Mouse (Mus musculus): ENCODE data around the gene Kynu. TPM values are rescaled to one million over a fixed set of nuclear protein-coding genes. Genes with fewer than 3 reads are reported as not detected.

Kynu gene
- polyA plus RNA-seq, 1 experiment from 2014 or later: 20.0 TPM

DNA sequence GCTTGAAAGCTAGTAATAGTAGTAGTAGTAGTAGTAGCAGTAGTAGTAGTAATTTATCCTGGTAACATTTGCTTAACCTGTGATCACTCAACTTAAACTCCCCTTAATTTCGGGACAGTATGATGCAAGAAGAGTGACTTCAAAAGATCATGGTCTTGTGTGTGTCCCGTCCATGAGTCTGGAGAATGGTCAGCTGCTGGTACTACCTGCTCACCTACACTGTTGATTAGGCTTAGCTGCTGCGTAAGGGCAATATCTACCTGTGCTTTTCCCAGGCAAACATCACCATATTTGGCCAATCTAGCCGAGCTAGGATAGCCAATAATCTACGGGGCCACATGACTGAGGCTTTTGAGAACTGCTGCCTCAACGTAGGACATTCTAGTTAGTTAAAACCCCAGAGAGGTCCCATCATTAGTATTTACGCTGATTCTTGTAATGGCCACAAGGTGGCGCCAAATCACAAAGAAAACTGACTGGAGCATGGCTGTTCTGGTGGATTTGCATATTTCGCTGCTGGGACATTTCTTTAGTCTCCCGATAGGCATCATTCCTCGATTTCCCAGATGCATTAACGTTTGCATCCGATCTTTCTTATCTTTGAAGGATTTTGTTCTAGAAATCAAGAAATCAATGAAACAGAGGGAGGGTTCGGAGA is 167.4 kb downstream of the Kynu start:
- Histone ChIP-seq H3K4me3 (ENCODE audit: low read depth, low read length) (no peak overlapping the region), H3K4me1 (ENCODE audit: insufficient read depth) (no peaks in the 10 kb centered on the region), H3K9me3 (ENCODE audit: low read length) (no peaks in the 10 kb centered on the region), H3K4me2 (ENCODE audit: low read depth, low read length) (0 out of 2 replicates have a peak overlapping the region, but pooled peaks have one; percentile 38), H3K27me3 (ENCODE audit: insufficient read depth, low read length) (no peaks in the 10 kb centered on the region), H3K9ac (replicated peaks) (no peak overlapping the region), H3K36me3 (replicated peaks; ENCODE audit: insufficient read depth, low read length) (no peaks in the 10 kb centered on the region), H3K27ac (ENCODE audit: low read depth) (no peak overlapping the region)
- TF ChIP-seq CTCF (IDR thresholded peaks at IDR 0.05; ENCODE audit: low read depth): peak; percentile 88
- TF ChIP-seq EP300 (IDR thresholded peaks at IDR 0.05; ENCODE audit: low read depth): no peak
- WGBS (ENCODE audit: insufficient replicate concordance): 20% methylated on average over 14 of the region's 14 CpGs
- peak; percentile 50; the same call in 1 of the 2 replicates for ATAC-seq
- peak; percentile 68 for DNase-seq

DNA sequence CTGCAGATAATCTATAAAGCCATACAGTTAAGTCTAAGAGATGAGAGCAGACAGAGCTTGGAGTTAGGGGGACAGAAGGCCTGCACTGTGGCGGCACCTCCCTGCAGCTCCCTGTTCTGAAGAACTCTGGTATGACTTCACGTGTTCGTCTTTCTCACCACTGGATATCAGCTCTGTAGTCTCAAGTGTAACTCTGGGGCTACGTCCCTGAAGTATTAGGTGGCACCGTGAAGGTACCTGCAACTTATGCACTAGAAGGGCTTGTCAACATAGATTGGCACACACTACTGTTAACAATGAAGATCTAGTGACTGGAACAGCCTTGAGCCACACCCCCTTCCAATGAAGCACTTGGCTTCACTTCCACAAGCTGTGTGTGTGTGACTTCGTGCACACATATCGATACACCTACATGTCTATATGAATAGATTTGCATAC is 168.0 kb downstream of the Kynu start:
- Histone ChIP-seq H3K27me3 (ENCODE audit: insufficient read depth, low read length) (no peaks in the 10 kb centered on the region), H3K4me3 (ENCODE audit: low read depth, low read length) (no peak overlapping the region), H3K27ac (ENCODE audit: low read depth) (no peak overlapping the region), H3K9ac (replicated peaks) (no peak overlapping the region), H3K4me2 (ENCODE audit: low read depth, low read length) (0 out of 2 replicates have a peak overlapping the region, but pooled peaks have one; percentile 38), H3K36me3 (replicated peaks; ENCODE audit: insufficient read depth, low read length) (no peaks in the 10 kb centered on the region), H3K4me1 (ENCODE audit: insufficient read depth) (no peaks in the 10 kb centered on the region), H3K9me3 (ENCODE audit: low read length) (no peaks in the 10 kb centered on the region)
- DNase-seq (no peak), ATAC-seq (no peak)
- TF ChIP-seq CTCF (IDR thresholded peaks at IDR 0.05; ENCODE audit: low read depth) (no peak), EP300 (IDR thresholded peaks at IDR 0.05; ENCODE audit: low read depth) (no peak)
- WGBS (ENCODE audit: insufficient replicate concordance): 63% methylated on average over 7 of the region's 7 CpGs

GRCm38 (mm10) chr2:43727181-43727580 is 172.1 kb downstream of the Kynu start:
- Histone ChIP-seq H3K36me3 (replicated peaks; ENCODE audit: insufficient read depth, low read length) (no peaks in the 10 kb centered on the region), H3K9me3 (ENCODE audit: low read length) (no peaks in the 10 kb centered on the region), H3K4me2 (ENCODE audit: low read depth, low read length) (peak overlapping the region; percentile 49), H3K4me3 (ENCODE audit: low read depth, low read length) (no peak overlapping the region), H3K27ac (ENCODE audit: low read depth) (no peak overlapping the region), H3K27me3 (ENCODE audit: insufficient read depth, low read length) (no peaks in the 10 kb centered on the region), H3K4me1 (ENCODE audit: insufficient read depth) (no peaks in the 10 kb centered on the region), H3K9ac (replicated peaks) (no peak overlapping the region)
- TF ChIP-seq CTCF (IDR thresholded peaks at IDR 0.05; ENCODE audit: low read depth) (no peak), EP300 (IDR thresholded peaks at IDR 0.05; ENCODE audit: low read depth) (no peak)
- 47% methylated on average over 5 of the region's 5 CpGs for WGBS (ENCODE audit: insufficient replicate concordance)
- ATAC-seq: no peak
- no peak for DNase-seq

DNA sequence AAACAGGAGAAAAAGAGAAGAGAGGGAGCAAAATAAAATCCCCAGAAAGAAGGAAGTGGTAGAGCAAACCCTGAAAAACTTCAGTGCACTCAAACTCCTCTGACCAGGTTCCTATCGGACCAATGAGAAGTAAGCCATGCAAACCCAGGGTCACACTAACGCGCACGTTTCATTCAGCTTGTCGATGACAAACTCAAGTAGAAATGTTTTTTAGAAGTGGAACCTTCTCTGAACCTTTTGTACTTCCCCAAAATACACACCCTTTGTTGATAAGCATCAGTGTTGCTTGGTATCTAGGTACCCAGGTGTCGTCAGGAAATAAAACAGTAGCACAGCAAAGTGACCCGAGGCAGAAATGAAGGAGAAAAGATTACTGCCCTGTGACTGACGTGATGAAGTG is 172.6 kb downstream of the Kynu start:
- Histone ChIP-seq H3K9me3 (ENCODE audit: low read length) (no peaks in the 10 kb centered on the region), H3K4me2 (ENCODE audit: low read depth, low read length) (peak overlapping the region; percentile 49), H3K27ac (ENCODE audit: low read depth) (no peak overlapping the region), H3K4me3 (ENCODE audit: low read depth, low read length) (peak overlapping the region; percentile 9; the same call in 1 of the 2 replicates), H3K36me3 (replicated peaks; ENCODE audit: insufficient read depth, low read length) (no peaks in the 10 kb centered on the region), H3K9ac (replicated peaks) (no peak overlapping the region), H3K4me1 (ENCODE audit: insufficient read depth) (no peaks in the 10 kb centered on the region), H3K27me3 (ENCODE audit: insufficient read depth, low read length) (no peaks in the 10 kb centered on the region)
- no peak for DNase-seq
- 0 out of 2 replicates have a peak, but pooled peaks have one; percentile 25 for ATAC-seq
- 27% methylated on average over 8 of the region's 8 CpGs for WGBS (ENCODE audit: insufficient replicate concordance)
- no peak for TF ChIP-seq EP300 (IDR thresholded peaks at IDR 0.05; ENCODE audit: low read depth)
- TF ChIP-seq CTCF (IDR thresholded peaks at IDR 0.05; ENCODE audit: low read depth): no peak

- TF ChIP-seq CTCF (IDR thresholded peaks at IDR 0.05; ENCODE audit: low read depth) (no peak), EP300 (IDR thresholded peaks at IDR 0.05; ENCODE audit: low read depth) (no peak)
- ATAC-seq: no peak
- H3K27ac ChIP-seq (ENCODE audit: low read depth): no peak overlapping the region
- no peaks in the 10 kb centered on the region for H3K9me3 ChIP-seq (ENCODE audit: low read length)
- WGBS (ENCODE audit: insufficient replicate concordance): 84% methylated on average over 3 of the region's 3 CpGs
- no peak for DNase-seq
- no peak overlapping the region for H3K4me2 ChIP-seq (ENCODE audit: low read depth, low read length)
- H3K27me3 ChIP-seq (ENCODE audit: insufficient read depth, low read length): no peaks in the 10 kb centered on the region
- H3K4me1 ChIP-seq (ENCODE audit: insufficient read depth): no peaks in the 10 kb centered on the region
- no peak overlapping the region for H3K4me3 ChIP-seq (ENCODE audit: low read depth, low read length)
- no peak overlapping the region for H3K9ac ChIP-seq (replicated peaks)
- no peaks in the 10 kb centered on the region for H3K36me3 ChIP-seq (replicated peaks; ENCODE audit: insufficient read depth, low read length)
These were observed 173.7 kb downstream of the Kynu start for GRCm38 (mm10) chr2:43728831-43729230.

Other genes with a start within 250 kb of the Kynu start
- 5.3 and 6.3 TPM in 2 replicates for gene Arhgap15, start 193.5 kb downstream of the Kynu start, polyA plus RNA-seq (2015; fragmentation: Nextera tagmentation; extraction: Ambion mirVana)